Mouse (Mus musculus) olfactory bulb, adult 2 months (tissue): ENCODE measurements around the gene Efnb3. TPM values are rescaled to one million over a fixed set of nuclear protein-coding genes. Genes with fewer than 3 reads are reported as not detected.
A peak's percentile ranks its signal among the peaks of the same experiment; 100 is the strongest.
"Not testable (repeated sequence)": the region's sequence is repeated elsewhere in the genome, so short reads cannot be mapped to it uniquely, and the experiment has no call there.

ENCODE experiments used
- H3K27ac ChIP-seq: fragments of 200-500 bp; 2 replicates; pipeline ENCODE4 v1.5.1; 2012; ENCODE audit warnings: low read depth, low read length; ENCODE audit not compliant: insufficient read depth
- H3K4me1 ChIP-seq: fragments of 200-500 bp; 2 replicates; pipeline ENCODE4 v1.6.1; 2012; ENCODE audit warnings: low read length; ENCODE audit not compliant: control insufficient read depth, insufficient read depth
- H3K4me3 ChIP-seq: fragments of 200-500 bp; 2 replicates; pipeline ENCODE4 v1.5.1; 2012; ENCODE audit warnings: mild to moderate bottlenecking, low read depth, low read length, moderate library complexity; ENCODE audit not compliant: insufficient read depth
- CTCF ChIP-seq: fragments of 200-500 bp; IDR thresholded peaks from 2 replicates; pipeline ENCODE4 v1.5.1; 2012; ENCODE audit warnings: low read depth, mild to moderate bottlenecking, low read length, moderate library complexity; ENCODE audit not compliant: insufficient read depth
- POLR2A ChIP-seq: fragments of 200-500 bp; IDR thresholded peaks from 2 replicates; pipeline ENCODE4 v1.6.1; 2012; ENCODE audit warnings: mild to moderate bottlenecking, low read depth, low read length, moderate library complexity; ENCODE audit not compliant: insufficient read depth
- WGBS: fragments of 180-500 bp; shearing (Covaris S2); methylation state at CpG from one replicate; pipeline ENCODE4 v1.1.7; 2018; 5-methylcytosine and 5-hydroxymethylcytosine counted together
- polyA plus RNA-seq: library from polyadenylated mRNA; stranded (reverse); fragments of >200 nt; gene quantifications from 2 replicates; pipeline ENCODE4 v1.2.4, GENCODE M21; 2012; ENCODE audit warnings: low replicate concordance; ENCODE audit not compliant: missing spikeins, insufficient read depth, insufficient read length

Gene Efnb3
- polyA plus RNA-seq, 1 experiment: not detected

- WGBS: under 1% methylated on average over 15 of the region's 15 CpGs
- TF ChIP-seq POLR2A (no peak), CTCF (peak; percentile 36; the same call in 1 of the 2 replicates)
- Histone ChIP-seq H3K4me1 (peaks cover 42% of the 10 kb centered on the region), H3K4me3 (peak overlapping the region; percentile 44), H3K27ac (peak overlapping the region; percentile 91)
Observed at GRCm38 (mm10) chr11:69547071-69547470, 12.9 kb downstream of the Efnb3 start.

GRCm38 (mm10) chr11:69546423-69547053 is 13.5 kb downstream of the Efnb3 start:
- WGBS: under 1% methylated on average over 44 of the region's 44 CpGs
- Histone ChIP-seq H3K27ac (peak overlapping the region; percentile 18), H3K4me1 (peaks cover 42% of the 10 kb centered on the region), H3K4me3 (peak overlapping the region; percentile 44)
- TF ChIP-seq POLR2A: peak; percentile 26; the same call in 1 of the 2 replicates
- TF ChIP-seq CTCF: peak; percentile 83

- peaks cover 42% of the 10 kb centered on the region for H3K4me1 ChIP-seq
- H3K4me3 ChIP-seq: peak overlapping the region; percentile 44
- TF ChIP-seq CTCF (no peak), POLR2A (no peak)
- H3K27ac ChIP-seq: peak overlapping the region; percentile 18
- WGBS: 9% methylated on average over 7 of the region's 7 CpGs
Observed at GRCm38 (mm10) chr11:69545957-69546356, 14.0 kb downstream of the Efnb3 start.

- H3K4me1 ChIP-seq: peaks cover 32% of the 10 kb centered on the region
- H3K27ac ChIP-seq: peak overlapping the region; percentile 42
- TF ChIP-seq CTCF (no peak), POLR2A (no peak)
- no peak overlapping the region for H3K4me3 ChIP-seq
- WGBS: 14% methylated on average over 3 of the region's 3 CpGs
Observed at GRCm38 (mm10) chr11:69543598-69543997, 16.4 kb downstream of the Efnb3 start.

- not testable (repeated sequence) for H3K27ac ChIP-seq, H3K4me3 ChIP-seq
- WGBS: 45% methylated on average over 3 of the region's 3 CpGs
- peaks cover 18% of the 10 kb centered on the region for H3K4me1 ChIP-seq
Observed at GRCm38 (mm10) chr11:69541741-69542140, 18.3 kb downstream of the Efnb3 start.

- Histone ChIP-seq H3K27ac (no peak overlapping the region), H3K4me3 (no peak overlapping the region), H3K4me1 (peaks cover 11% of the 10 kb centered on the region)
- 92% methylated on average over 2 of the region's 2 CpGs for WGBS
- no peak for TF ChIP-seq POLR2A
- no peak for TF ChIP-seq CTCF
Observed at GRCm38 (mm10) chr11:69540700-69541099, 19.3 kb downstream of the Efnb3 start.

- no peak overlapping the region for H3K27ac ChIP-seq
- H3K4me3 ChIP-seq: no peak overlapping the region
- 79% methylated on average over 1 of the region's 1 CpGs for WGBS
- no peaks in the 10 kb centered on the region for H3K4me1 ChIP-seq
- TF ChIP-seq POLR2A: no peak
- no peak for TF ChIP-seq CTCF
Observed at GRCm38 (mm10) chr11:69534990-69535389, 25.0 kb downstream of the Efnb3 start.

GRCm38 (mm10) chr11:69532480-69533150 is 27.4 kb downstream of the Efnb3 start:
- TF ChIP-seq CTCF (no peak), POLR2A (no peak)
- H3K4me3 ChIP-seq: no peak overlapping the region
- peaks cover 5% of the 10 kb centered on the region for H3K4me1 ChIP-seq
- WGBS: 72% methylated on average over 7 of the region's 7 CpGs
- no peak overlapping the region for H3K27ac ChIP-seq

- WGBS: 92% methylated on average over 6 of the region's 6 CpGs
- not testable (repeated sequence) for H3K4me1 ChIP-seq, H3K4me3 ChIP-seq, H3K27ac ChIP-seq
Observed at GRCm38 (mm10) chr11:69530755-69531154, 29.2 kb downstream of the Efnb3 start.

- 96% methylated on average over 3 of the region's 3 CpGs for WGBS
- not testable (repeated sequence) for H3K4me1 ChIP-seq, H3K27ac ChIP-seq, H3K4me3 ChIP-seq
Observed at GRCm38 (mm10) chr11:69530281-69530680, 29.7 kb downstream of the Efnb3 start.
